Mouse (Mus musculus) granulocyte monocyte progenitor cell, adult 5-6 weeks (primary cell): Measurements from ENCODE around the gene Col27a1. TPM values are rescaled to one million over a fixed set of nuclear protein-coding genes. Genes with fewer than 3 reads are reported as not detected.

Experiments used
- ATAC-seq: replicated peaks from 2 replicates; pipeline ENCODE4 v1.8.0; 2016; ENCODE audit warnings: mild to moderate bottlenecking, moderate TSS enrichment, inconsistent platforms; ENCODE audit not compliant: poor library complexity, severe bottlenecking
- total RNA-seq, 2 experiments: library from RNA; stranded (forward) in 1 of 2; stranded (reverse) in 1 of 2; fragments of 200-712, 200-1000 nt in 1 of 2; fragments of >200 nt in 1 of 2; fragmentation: Nextera tagmentation in 1 of 2; gene quantifications; 2 replicates each; pipeline ENCODE4 v1.2.3; 2014 to 2017

The Col27a1 gene
- total RNA-seq, 2 experiments from 2014 or later: 0.10 to 0.32 TPM

- ATAC-seq: no peak
Observed at GRCm38 (mm10) chr4:63296876-63297275, 83.1 kb downstream of the Col27a1 start.

GRCm38 (mm10) chr4:63298191-63298590 lies 84.4 kb downstream of the Col27a1 start:
- ATAC-seq: no peak

GRCm38 (mm10) chr4:63302641-63303040 lies 88.8 kb downstream of the Col27a1 start:
- ATAC-seq: peak; percentile 53

- peak; percentile 79 for ATAC-seq
Observed at GRCm38 (mm10) chr4:63307175-63308062, 93.6 kb downstream of the Col27a1 start.

- no peak for ATAC-seq
Observed at GRCm38 (mm10) chr4:63308316-63308715, 94.5 kb downstream of the Col27a1 start.

- ATAC-seq: no peak
Observed at GRCm38 (mm10) chr4:63310247-63310855, 96.5 kb downstream of the Col27a1 start.

GRCm38 (mm10) chr4:63311426-63311825 lies 97.6 kb downstream of the Col27a1 start:
- no peak for ATAC-seq

- ATAC-seq: no peak
Observed at GRCm38 (mm10) chr4:63314063-63314462, 100.3 kb downstream of the Col27a1 start.

- no peak for ATAC-seq
Observed at GRCm38 (mm10) chr4:63316076-63316746, 102.4 kb downstream of the Col27a1 start.

GRCm38 (mm10) chr4:63319566-63319965 lies 105.8 kb downstream of the Col27a1 start:
- peak; percentile 74 for ATAC-seq

- ATAC-seq: no peak
Observed at GRCm38 (mm10) chr4:63323275-63323815, 109.5 kb downstream of the Col27a1 start.

GRCm38 (mm10) chr4:63333403-63333802 lies 119.6 kb downstream of the Col27a1 start:
- ATAC-seq: no peak

- ATAC-seq: no peak
Observed at GRCm38 (mm10) chr4:63338414-63339076, 124.7 kb downstream of the Col27a1 start.

GRCm38 (mm10) chr4:63342491-63342890 lies 128.7 kb downstream of the Col27a1 start:
- ATAC-seq: no peak

GRCm38 (mm10) chr4:63343608-63344007 lies 129.8 kb downstream of the Col27a1 start:
- ATAC-seq: no peak

- peak; percentile 87 for ATAC-seq
Observed at GRCm38 (mm10) chr4:63344295-63344694, 130.5 kb downstream of the Col27a1 start, which contains the start of gene Orm1. TSS of gene Orm1 (plus strand) at chr4:63344560.

- ATAC-seq: no peak
Observed at GRCm38 (mm10) chr4:63345261-63345660, 131.5 kb downstream of the Col27a1 start.

- ATAC-seq: no peak
Observed at GRCm38 (mm10) chr4:63346659-63347058, 132.9 kb downstream of the Col27a1 start.

GRCm38 (mm10) chr4:63348524-63348923 lies 134.7 kb downstream of the Col27a1 start:
- ATAC-seq: 0 out of 2 replicates have a peak, but pooled peaks have one; percentile 13
